Mouse (Mus musculus) neutrophil, adult 65 days (primary cell): ENCODE measurements around the gene Taf11. TPM values are rescaled to one million over a fixed set of nuclear protein-coding genes. Genes with fewer than 3 reads are reported as not detected.

ENCODE experiments used
- total RNA-seq: library from RNA; stranded (reverse); gene quantifications from 2 replicates; pipeline ENCODE4 v1.2.4, GENCODE M21; 2023

Taf11 gene
- total RNA-seq = 29.8 and 33.5 TPM in 2 replicates

GRCm38 (mm10) chr17:27909622-27910500, at the start of gene Taf11:
TSS of gene Taf11 (minus strand) at chr17:27909844.

GRCm38 (mm10) chr17:27908888-27909621, 589 bp downstream of the Taf11 start, which contains the start of gene Anks1:
TSS of gene Anks1 (plus strand) at chr17:27909306.

GRCm38 (mm10) chr17:27856265-27856797, 53.3 kb downstream of the Taf11 start, which contains the start of gene Uhrf1bp1:
TSS of gene Uhrf1bp1 (plus strand) at chr17:27856441.

Other genes starting within 250 kb of the Taf11 start
- 0.66 TPM in 1 of 2 replicates, not detected in the other for gene Spdef, start 180.9 kb downstream of the Taf11 start, total RNA-seq
- 52.2 and 63.4 TPM in 2 replicates for gene D17Wsu92e, start 89.2 kb downstream of the Taf11 start, total RNA-seq
- gene Snrpc, start 71.7 kb downstream of the Taf11 start, total RNA-seq = 58.8 and 69.6 TPM in 2 replicates
- gene Uhrf1bp1, start 53.4 kb downstream of the Taf11 start, total RNA-seq = 5.0 and 6.3 TPM in 2 replicates
- gene Anks1, start 538 bp downstream of the Taf11 start, total RNA-seq = 107 and 163 TPM in 2 replicates
- gene Tcp11, start 170.8 kb upstream of the Taf11 start, total RNA-seq = 1.3 TPM in 2 replicates
- gene Scube3, start 232.3 kb upstream of the Taf11 start, total RNA-seq = not detected in 2 replicates